ENCODE assay signal across 8 mouse cellular contexts in the genomic region with DNA sequence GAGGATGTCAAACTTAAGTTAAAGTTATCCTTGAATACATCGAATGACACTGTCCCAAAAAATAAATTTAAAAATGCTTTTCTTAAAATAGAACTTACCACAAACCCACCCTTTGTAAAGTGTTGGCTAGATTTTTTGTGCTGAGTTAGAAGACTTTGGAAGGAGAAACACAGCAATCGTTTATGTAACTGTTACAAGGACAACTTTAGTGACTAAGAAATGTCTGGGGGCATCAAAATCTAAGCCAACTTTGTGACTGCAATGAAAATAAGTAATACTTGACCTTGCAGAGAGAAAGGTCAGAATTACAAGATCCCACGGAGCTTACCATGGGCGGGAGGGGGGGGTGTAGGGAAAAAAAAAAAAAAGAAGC. TPM values are rescaled to one million over a fixed set of nuclear protein-coding genes. Genes with fewer than 3 reads are reported as not detected.
A peak's percentile ranks its signal among the peaks of the same experiment; 100 is the strongest.
DNase-seq lines count a peak whose midpoint lies in the region; ATAC-seq and TF ChIP-seq lines count a peak whose summit lies in the region.

No protein-coding gene starts in this region.

- DNase-seq in heart, adult 11 months: no peak
- no peak for DNase-seq in liver, postnatal 0 days
- DNase-seq in spleen, postnatal 14 days (ENCODE audit: low spot score in 2 of 2): no peak
- no peak for DNase-seq in spleen, postnatal 10 days (ENCODE audit: low spot score in 2 of 2)
- DNase-seq in urinary bladder, postnatal 36 days (ENCODE audit: low spot score in 2 of 2): no peak

- peak overlapping the region; percentile 96 for H3K9ac ChIP-seq in heart, embryonic 14.5 days (ENCODE audit: low read length)
- peak overlapping the region; percentile 80 for H3K9ac ChIP-seq in ES-Bruce4 (ENCODE audit: low read depth, poor library complexity, severe bottlenecking)
- peak overlapping the region; percentile 90 for H3K9ac ChIP-seq in forebrain, embryonic 16.5 days (replicated peaks; ENCODE audit: low read depth, low read length)
- peak overlapping the region; percentile 96 for H3K9ac ChIP-seq in liver, postnatal 0 days (replicated peaks)

- peak overlapping the region; percentile 74 to 94 for H3K4me3 ChIP-seq in heart, embryonic 14.5 days (ENCODE audit: control insufficient read depth in 1 of 2, insufficient read depth in 1 of 2, low read depth in 1 of 2, low read length in 2 of 2)
- peak overlapping the region; percentile 83 for H3K4me3 ChIP-seq in ES-Bruce4 (ENCODE audit: low read depth, low read length)
- peak overlapping the region; percentile 90 for H3K4me3 ChIP-seq in forebrain, embryonic 16.5 days (replicated peaks; ENCODE audit: low read length)
- peak overlapping the region; percentile 94 for H3K4me3 ChIP-seq in liver, postnatal 0 days (ENCODE audit: low read depth, low read length)

- TF ChIP-seq POLR2A in ES-Bruce4 (IDR thresholded peaks at IDR 0.05; ENCODE audit: insufficient read depth, low read length): no peak

- 20% methylated on average over 4 of the region's 4 CpGs for WGBS in heart, embryonic 14.5 days
- WGBS in forebrain, embryonic 16.5 days: 30% methylated on average over 4 of the region's 4 CpGs
- WGBS in liver, postnatal 0 days (ENCODE audit: insufficient replicate concordance): 11% methylated on average over 4 of the region's 4 CpGs

- peak overlapping the region; percentile 89 to 92 for H3K27ac ChIP-seq in heart, embryonic 14.5 days (replicated peaks in 1 of 2; ENCODE audit: control insufficient read depth in 1 of 2, insufficient read depth in 1 of 2, low read depth in 2 of 2, low read length in 2 of 2)
- H3K27ac ChIP-seq in ES-Bruce4 (ENCODE audit: insufficient read depth, low read length): no peak overlapping the region
- peak overlapping the region; percentile 65 for H3K27ac ChIP-seq in forebrain, embryonic 16.5 days (ENCODE audit: low read length)
- H3K27ac ChIP-seq in liver, postnatal 0 days (ENCODE audit: low read depth): peak overlapping the region; percentile 91

- H3K4me2 ChIP-seq in heart, embryonic 14.5 days (ENCODE audit: low read length): peak overlapping the region; percentile 78
- H3K4me2 ChIP-seq in forebrain, embryonic 16.5 days (ENCODE audit: low read length): peak overlapping the region; percentile 69
- peak overlapping the region; percentile 85 for H3K4me2 ChIP-seq in liver, postnatal 0 days (ENCODE audit: low read depth, low read length)

- H3K27me3 ChIP-seq in heart, embryonic 14.5 days (ENCODE audit: control insufficient read depth, insufficient read depth, low read length): no peaks in the 10 kb centered on the region
- H3K27me3 ChIP-seq in ES-Bruce4 (ENCODE audit: control insufficient read depth, insufficient read depth, low read length, poor library complexity, severe bottlenecking): no peaks in the 10 kb centered on the region
- no peaks in the 10 kb centered on the region for H3K27me3 ChIP-seq in forebrain, embryonic 16.5 days (replicated peaks; ENCODE audit: control insufficient read depth, insufficient read depth, low read length)
- no peaks in the 10 kb centered on the region for H3K27me3 ChIP-seq in liver, postnatal 0 days (ENCODE audit: insufficient read depth, low read length)

- H3K4me1 ChIP-seq in heart, embryonic 14.5 days (ENCODE audit: control insufficient read depth in 2 of 2, insufficient read depth in 2 of 2, low read length in 2 of 2): peaks cover 7 to 27% of the 10 kb centered on the region in 2 experiments
- H3K4me1 ChIP-seq in ES-Bruce4 (ENCODE audit: control insufficient read depth, insufficient read depth, low read length): no peaks in the 10 kb centered on the region
- peaks cover 12% of the 10 kb centered on the region for H3K4me1 ChIP-seq in forebrain, embryonic 16.5 days (replicated peaks; ENCODE audit: control insufficient read depth, insufficient read depth, low read length)
- peaks cover 15% of the 10 kb centered on the region for H3K4me1 ChIP-seq in liver, postnatal 0 days (ENCODE audit: insufficient read depth)

- no peaks in the 10 kb centered on the region for H3K9me3 ChIP-seq in heart, embryonic 14.5 days (ENCODE audit: control insufficient read depth, low read length)
- H3K9me3 ChIP-seq in ES-Bruce4 (replicated peaks; ENCODE audit: control insufficient read depth, insufficient read depth, low read length, poor library complexity, severe bottlenecking): no peaks in the 10 kb centered on the region
- no peaks in the 10 kb centered on the region for H3K9me3 ChIP-seq in forebrain, embryonic 16.5 days (ENCODE audit: control insufficient read depth, low read length)
- no peaks in the 10 kb centered on the region for H3K9me3 ChIP-seq in liver, postnatal 0 days (ENCODE audit: low read length)

- ATAC-seq in heart, embryonic 14.5 days (ENCODE audit: insufficient number of reproducible peaks, insufficient read depth, low FRiP score, low read depth): no peak
- ATAC-seq in forebrain, embryonic 16.5 days: no peak
- ATAC-seq in liver, postnatal 0 days: no peak

- no peak for TF ChIP-seq EP300 in ES-Bruce4 (IDR thresholded peaks at IDR 0.05; ENCODE audit: insufficient read depth, low read depth, low read length)
- TF ChIP-seq EP300 in liver, postnatal 0 days (IDR thresholded peaks at IDR 0.05; ENCODE audit: low read depth): no peak

- TF ChIP-seq CTCF in ES-Bruce4 (IDR thresholded peaks at IDR 0.05; ENCODE audit: low read depth, low read length): no peak
- TF ChIP-seq CTCF in liver, postnatal 0 days (IDR thresholded peaks at IDR 0.05; ENCODE audit: low read depth): no peak

- no peaks in the 10 kb centered on the region for H3K36me3 ChIP-seq in heart, embryonic 14.5 days (ENCODE audit: control insufficient read depth, insufficient read depth, low read length)
- no peaks in the 10 kb centered on the region for H3K36me3 ChIP-seq in ES-Bruce4 (ENCODE audit: control insufficient read depth, insufficient read depth, low read length, poor library complexity, severe bottlenecking)
- H3K36me3 ChIP-seq in forebrain, embryonic 16.5 days (ENCODE audit: control insufficient read depth, insufficient read depth): no peaks in the 10 kb centered on the region
- no peaks in the 10 kb centered on the region for H3K36me3 ChIP-seq in liver, postnatal 0 days (replicated peaks; ENCODE audit: insufficient read depth, low read length)

RNA-seq across cellular contexts. Expression of gene Ak3, which starts 0.8 kb away (rescaled TPM):
- polyA plus RNA-seq in heart, embryonic 14.5 days (2014; fragmentation: Nextera tagmentation; extraction: Ambion mirVana): 95.1 and 96.4 TPM in 2 replicates
- polyA plus RNA-seq in ES-Bruce4 (2011; ENCODE audit: insufficient read depth, insufficient read length, low read depth, missing spikeins): 20.4 and 23.3 TPM in 2 replicates
- 68.9 and 83.1 TPM in 2 replicates for polyA plus RNA-seq in forebrain, embryonic 16.5 days (2015; fragmentation: Nextera tagmentation; extraction: Ambion mirVana)
- 48.1 and 49.9 TPM in 2 replicates for polyA plus RNA-seq in liver, postnatal 0 days (2015; fragmentation: Nextera tagmentation; extraction: Ambion mirVana)

RNA-seq across cellular contexts. Expression of gene Rcl1, which starts 54.2 kb away (rescaled TPM):
- polyA plus RNA-seq in heart, embryonic 14.5 days (2014; fragmentation: Nextera tagmentation; extraction: Ambion mirVana): 16.6 and 18.7 TPM in 2 replicates
- polyA plus RNA-seq in ES-Bruce4 (2011; ENCODE audit: insufficient read depth, insufficient read length, low read depth, missing spikeins): 53.3 and 53.9 TPM in 2 replicates
- polyA plus RNA-seq in forebrain, embryonic 16.5 days (2015; fragmentation: Nextera tagmentation; extraction: Ambion mirVana): 35.3 and 40.4 TPM in 2 replicates
- 78.3 and 79.2 TPM in 2 replicates for polyA plus RNA-seq in liver, postnatal 0 days (2015; fragmentation: Nextera tagmentation; extraction: Ambion mirVana)

RNA-seq across cellular contexts. Expression of gene Cdc37l1, which starts 56.8 kb away (rescaled TPM):
- polyA plus RNA-seq in heart, embryonic 14.5 days (2014; fragmentation: Nextera tagmentation; extraction: Ambion mirVana): 50.0 and 53.6 TPM in 2 replicates
- polyA plus RNA-seq in ES-Bruce4 (2011; ENCODE audit: insufficient read depth, insufficient read length, low read depth, missing spikeins): 58.9 and 59.3 TPM in 2 replicates
- polyA plus RNA-seq in forebrain, embryonic 16.5 days (2015; fragmentation: Nextera tagmentation; extraction: Ambion mirVana): 56.6 and 57.6 TPM in 2 replicates
- polyA plus RNA-seq in liver, postnatal 0 days (2015; fragmentation: Nextera tagmentation; extraction: Ambion mirVana): 10.0 and 10.2 TPM in 2 replicates
